Mouse (Mus musculus): Measurements from ENCODE around the gene Edc4. TPM values are rescaled to one million over a fixed set of nuclear protein-coding genes. Genes with fewer than 3 reads are reported as not detected.
A peak's percentile ranks its signal among the peaks of the same experiment; 100 is the strongest.

The Edc4 gene
- total RNA-seq, 2 experiments from 2014 or later, result 4.0 to 17.6 TPM

- 0 out of 2 replicates have a peak, but pooled peaks have one; percentile 7 for ATAC-seq (replicated peaks; ENCODE audit: low FRiP score, poor library complexity, severe bottlenecking)
Measured at GRCm38 (mm10) chr8:105861951-105862350, 18.7 kb upstream of the Edc4 start.

GRCm38 (mm10) chr8:105866364-105867029, 14.2 kb upstream of the Edc4 start:
- ATAC-seq (replicated peaks; ENCODE audit: low FRiP score, poor library complexity, severe bottlenecking), result no peak

- no peak for ATAC-seq (replicated peaks; ENCODE audit: low FRiP score, poor library complexity, severe bottlenecking)
Measured at GRCm38 (mm10) chr8:105874301-105874700, 6.4 kb upstream of the Edc4 start.

GRCm38 (mm10) chr8:105889756-105890465, 9.2 kb downstream of the Edc4 start:
- ATAC-seq (replicated peaks; ENCODE audit: low FRiP score, poor library complexity, severe bottlenecking), result no peak

- ATAC-seq (replicated peaks; ENCODE audit: low FRiP score, poor library complexity, severe bottlenecking), result no peak
Measured at GRCm38 (mm10) chr8:105890870-105891269, 10.2 kb downstream of the Edc4 start.

GRCm38 (mm10) chr8:105892432-105892831, 11.8 kb downstream of the Edc4 start:
- no peak; the same call in 1 of the 2 replicates for ATAC-seq (replicated peaks; ENCODE audit: low FRiP score, poor library complexity, severe bottlenecking)

- peak; percentile 43; the same call in 1 of the 2 replicates for ATAC-seq (replicated peaks; ENCODE audit: low FRiP score, poor library complexity, severe bottlenecking)
Measured at GRCm38 (mm10) chr8:105893339-105893738, 12.7 kb downstream of the Edc4 start, which contains the start of gene Nrn1l. TSS of gene Nrn1l (plus strand) at chr8:105893567.

- no peak for ATAC-seq (replicated peaks; ENCODE audit: low FRiP score, poor library complexity, severe bottlenecking)
Measured at GRCm38 (mm10) chr8:105897801-105898480, 17.3 kb downstream of the Edc4 start.

- peak; percentile 93 for ATAC-seq (replicated peaks; ENCODE audit: low FRiP score, poor library complexity, severe bottlenecking)
Measured at GRCm38 (mm10) chr8:105900180-105900940, 19.7 kb downstream of the Edc4 start, which contains the start of gene Pskh1. TSS of gene Pskh1 (plus strand) at chr8:105900441.

- peak; percentile 62 for ATAC-seq (replicated peaks; ENCODE audit: low FRiP score, poor library complexity, severe bottlenecking)
Measured at GRCm38 (mm10) chr8:105900941-105901616, 20.4 kb downstream of the Edc4 start.

- no peak for ATAC-seq (replicated peaks; ENCODE audit: low FRiP score, poor library complexity, severe bottlenecking)
Measured at GRCm38 (mm10) chr8:105919390-105919789, 38.7 kb downstream of the Edc4 start.

- ATAC-seq (replicated peaks; ENCODE audit: low FRiP score, poor library complexity, severe bottlenecking), result no peak
Measured at GRCm38 (mm10) chr8:105925123-105925522, 44.4 kb downstream of the Edc4 start.

GRCm38 (mm10) chr8:105930602-105931001, 49.9 kb downstream of the Edc4 start:
- peak; percentile 78 for ATAC-seq (replicated peaks; ENCODE audit: low FRiP score, poor library complexity, severe bottlenecking)

GRCm38 (mm10) chr8:105931271-105931670, 50.6 kb downstream of the Edc4 start:
- no peak for ATAC-seq (replicated peaks; ENCODE audit: low FRiP score, poor library complexity, severe bottlenecking)

GRCm38 (mm10) chr8:105932525-105932924, 51.8 kb downstream of the Edc4 start:
- ATAC-seq (replicated peaks; ENCODE audit: low FRiP score, poor library complexity, severe bottlenecking), result no peak

GRCm38 (mm10) chr8:105933762-105934161, 53.1 kb downstream of the Edc4 start, which contains the start of gene Ctrl:
TSS of gene Ctrl (minus strand) at chr8:105933862.
- no peak for ATAC-seq (replicated peaks; ENCODE audit: low FRiP score, poor library complexity, severe bottlenecking)

- no peak for ATAC-seq (replicated peaks; ENCODE audit: low FRiP score, poor library complexity, severe bottlenecking)
Measured at GRCm38 (mm10) chr8:105935105-105935504, 54.4 kb downstream of the Edc4 start.

GRCm38 (mm10) chr8:105935863-105936603, 55.4 kb downstream of the Edc4 start:
- no peak for ATAC-seq (replicated peaks; ENCODE audit: low FRiP score, poor library complexity, severe bottlenecking)
